Mouse (Mus musculus): ENCODE measurements around the gene Auts2. TPM values are rescaled to one million over a fixed set of nuclear protein-coding genes. Genes with fewer than 3 reads are reported as not detected.

Auts2 gene
- polyA plus RNA-seq, 1 experiment, result 0.55 TPM

DNA sequence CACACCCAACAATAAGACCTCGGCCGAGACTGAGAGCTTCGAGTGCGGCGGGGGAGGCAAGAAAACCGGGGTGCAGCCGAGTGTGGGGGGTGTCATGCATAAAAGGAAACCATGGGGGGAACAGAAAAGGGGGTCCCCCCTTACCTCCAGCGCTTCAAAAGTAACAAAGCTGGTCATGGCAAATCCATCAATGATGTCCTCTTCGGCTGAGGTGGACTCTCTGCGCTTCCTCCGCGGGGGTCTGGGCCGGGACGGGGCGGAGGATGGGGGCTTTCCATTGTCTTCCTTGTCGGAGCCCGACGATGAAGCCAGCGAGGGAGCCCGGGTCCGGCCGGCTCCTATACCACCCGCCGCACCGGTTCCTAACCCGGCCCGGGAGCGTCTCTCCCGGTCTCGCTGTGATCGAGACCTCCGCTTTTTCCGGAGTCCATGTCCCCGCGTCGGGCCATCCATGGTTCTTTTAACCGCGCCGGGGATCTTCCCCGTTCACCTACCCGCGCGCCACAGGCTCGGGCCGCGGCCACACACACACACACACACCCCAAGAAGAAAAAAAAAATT lies 1.7 kb downstream of the Auts2 start:
- H3K27ac ChIP-seq (ENCODE audit: insufficient read depth, low read depth, low read length), result no peak overlapping the region
- no peaks in the 10 kb centered on the region for H3K4me1 ChIP-seq (ENCODE audit: control insufficient read depth, insufficient read depth, low read length)
- H3K4me3 ChIP-seq (ENCODE audit: insufficient read depth, low read length), result no peak overlapping the region
- TF ChIP-seq CTCF (IDR thresholded peaks at IDR 0.05; ENCODE audit: low read depth, low read length) (no peak), POLR2A (IDR thresholded peaks at IDR 0.05; ENCODE audit: borderline replicate concordance, low read depth, low read length) (no peak)

DNA sequence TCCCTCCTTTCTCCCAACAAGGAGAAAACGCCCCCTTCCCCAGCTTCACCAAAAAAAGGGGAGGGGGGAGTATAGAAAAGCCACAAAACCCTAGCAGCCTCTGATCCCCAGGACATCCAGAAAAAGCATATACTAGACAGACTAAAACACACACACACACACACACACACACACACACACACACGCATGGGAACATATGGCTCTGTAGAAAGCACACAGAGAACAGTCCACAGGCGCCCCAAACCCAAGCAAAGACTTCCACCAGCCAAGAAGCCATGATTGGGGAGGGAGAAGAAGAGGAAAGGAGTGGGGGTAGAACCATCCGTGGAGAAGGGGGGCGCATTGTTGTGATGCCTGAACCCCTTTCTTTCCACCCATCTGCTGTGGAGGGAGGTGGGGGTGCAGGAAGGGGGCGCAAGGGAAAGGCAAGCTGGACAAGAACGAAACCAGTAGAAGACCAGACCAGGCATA lies 2.3 kb downstream of the Auts2 start:
- no peak overlapping the region for H3K27ac ChIP-seq (ENCODE audit: insufficient read depth, low read depth, low read length)
- H3K4me1 ChIP-seq (ENCODE audit: control insufficient read depth, insufficient read depth, low read length), result no peaks in the 10 kb centered on the region
- no peak for TF ChIP-seq POLR2A (IDR thresholded peaks at IDR 0.05; ENCODE audit: borderline replicate concordance, low read depth, low read length)
- no peak for TF ChIP-seq CTCF (IDR thresholded peaks at IDR 0.05; ENCODE audit: low read depth, low read length)
- no peak overlapping the region for H3K4me3 ChIP-seq (ENCODE audit: insufficient read depth, low read length)

DNA sequence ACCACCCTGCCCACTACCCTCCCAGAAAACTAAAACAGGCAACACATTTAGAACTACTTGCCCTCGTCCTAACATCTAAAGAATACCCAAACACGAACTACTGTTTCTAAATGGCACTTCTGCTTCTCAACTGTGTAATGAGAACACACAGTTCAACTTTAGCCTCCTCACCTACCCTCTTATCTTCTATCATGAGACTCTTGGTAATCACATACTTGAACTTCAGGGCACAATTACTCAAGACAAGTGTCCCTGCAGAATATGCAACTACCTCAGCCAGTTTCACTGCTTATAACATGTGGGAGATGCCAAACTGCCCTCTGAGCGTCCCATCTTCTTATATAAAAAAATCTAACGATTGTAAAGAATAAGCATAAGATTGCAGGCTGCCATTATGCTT lies 5.7 kb downstream of the Auts2 start:
- H3K4me1 ChIP-seq (ENCODE audit: control insufficient read depth, insufficient read depth, low read length), result no peaks in the 10 kb centered on the region
- no peak overlapping the region for H3K27ac ChIP-seq (ENCODE audit: insufficient read depth, low read depth, low read length)
- TF ChIP-seq POLR2A (IDR thresholded peaks at IDR 0.05; ENCODE audit: borderline replicate concordance, low read depth, low read length) (no peak), CTCF (IDR thresholded peaks at IDR 0.05; ENCODE audit: low read depth, low read length) (no peak)
- no peak overlapping the region for H3K4me3 ChIP-seq (ENCODE audit: insufficient read depth, low read length)

DNA sequence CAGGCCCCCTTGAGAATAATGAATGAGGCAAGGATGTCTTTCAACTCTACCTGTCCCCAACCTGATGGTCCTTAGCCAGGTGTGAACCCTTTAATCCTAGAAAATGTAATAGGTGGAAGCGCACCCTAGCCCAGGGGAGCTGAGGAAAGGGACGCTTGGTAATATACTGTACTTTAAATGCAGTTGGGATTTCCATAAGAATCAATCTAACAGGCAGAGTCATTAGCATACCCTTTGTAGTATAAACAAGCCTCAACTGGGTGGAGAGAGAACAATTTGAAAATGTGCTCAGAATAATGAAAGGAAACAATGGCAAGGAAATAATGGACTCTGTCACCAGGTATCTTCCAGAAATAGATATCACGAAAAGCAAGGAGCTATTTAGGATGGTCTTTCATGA lies 16.7 kb downstream of the Auts2 start:
- no peak for TF ChIP-seq CTCF (IDR thresholded peaks at IDR 0.05; ENCODE audit: low read depth, low read length)
- no peak for TF ChIP-seq POLR2A (IDR thresholded peaks at IDR 0.05; ENCODE audit: borderline replicate concordance, low read depth, low read length)
- Histone ChIP-seq H3K4me3 (ENCODE audit: insufficient read depth, low read length) (no peak overlapping the region), H3K27ac (ENCODE audit: insufficient read depth, low read depth, low read length) (no peak overlapping the region), H3K4me1 (ENCODE audit: control insufficient read depth, insufficient read depth, low read length) (no peaks in the 10 kb centered on the region)

DNA sequence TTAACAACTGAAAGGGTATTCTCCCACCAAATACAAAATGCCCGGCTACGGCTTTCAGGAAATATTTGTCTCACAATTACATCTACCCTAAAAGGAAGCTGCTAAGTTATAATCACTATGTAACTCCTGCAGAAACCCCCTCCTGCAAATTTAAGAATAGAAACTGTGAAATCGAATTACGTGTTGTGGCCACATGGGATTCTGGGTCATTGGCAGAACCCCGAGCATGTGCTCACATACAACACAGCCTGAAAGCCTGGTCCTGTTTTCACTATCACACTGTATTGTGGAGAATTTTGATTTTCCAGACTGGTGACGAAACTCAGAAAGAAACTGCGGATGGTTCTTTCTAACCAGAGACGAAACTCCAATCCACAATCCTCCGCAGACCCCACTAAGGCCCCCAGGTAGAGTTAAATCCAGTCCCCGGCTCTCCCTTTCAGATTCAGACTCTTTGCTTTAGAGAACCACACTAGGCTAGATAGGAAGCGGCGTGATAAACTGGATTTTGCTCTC lies 21.7 kb downstream of the Auts2 start:
- TF ChIP-seq CTCF (IDR thresholded peaks at IDR 0.05; ENCODE audit: low read depth, low read length), result no peak
- TF ChIP-seq POLR2A (IDR thresholded peaks at IDR 0.05; ENCODE audit: borderline replicate concordance, low read depth, low read length), result no peak
- Histone ChIP-seq H3K27ac (ENCODE audit: insufficient read depth, low read depth, low read length) (no peak overlapping the region), H3K4me1 (ENCODE audit: control insufficient read depth, insufficient read depth, low read length) (no peaks in the 10 kb centered on the region), H3K4me3 (ENCODE audit: insufficient read depth, low read length) (no peak overlapping the region)

DNA sequence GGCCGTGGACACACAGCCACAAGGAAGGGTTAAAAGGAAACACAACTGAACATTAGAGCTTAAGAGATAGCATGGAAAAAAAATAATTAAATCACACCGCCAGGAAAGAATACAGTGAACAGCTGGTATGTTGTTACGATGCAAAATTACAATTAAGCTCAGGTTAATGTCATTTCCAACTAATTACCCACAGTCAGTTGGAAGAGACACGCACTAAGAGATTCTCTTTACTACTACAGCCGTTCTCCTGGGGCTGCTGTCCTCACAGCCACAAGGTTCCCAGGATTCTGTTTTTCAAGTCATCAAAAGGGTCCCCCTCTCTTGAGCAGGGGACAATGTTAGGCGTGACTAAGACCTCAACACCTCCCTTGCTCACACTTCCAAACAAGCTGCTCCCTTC lies 25.3 kb downstream of the Auts2 start:
- no peak overlapping the region for H3K4me3 ChIP-seq (ENCODE audit: insufficient read depth, low read length)
- H3K27ac ChIP-seq (ENCODE audit: insufficient read depth, low read depth, low read length), result no peak overlapping the region
- H3K4me1 ChIP-seq (ENCODE audit: control insufficient read depth, insufficient read depth, low read length), result no peaks in the 10 kb centered on the region
- TF ChIP-seq CTCF (IDR thresholded peaks at IDR 0.05; ENCODE audit: low read depth, low read length) (no peak), POLR2A (IDR thresholded peaks at IDR 0.05; ENCODE audit: borderline replicate concordance, low read depth, low read length) (no peak)

DNA sequence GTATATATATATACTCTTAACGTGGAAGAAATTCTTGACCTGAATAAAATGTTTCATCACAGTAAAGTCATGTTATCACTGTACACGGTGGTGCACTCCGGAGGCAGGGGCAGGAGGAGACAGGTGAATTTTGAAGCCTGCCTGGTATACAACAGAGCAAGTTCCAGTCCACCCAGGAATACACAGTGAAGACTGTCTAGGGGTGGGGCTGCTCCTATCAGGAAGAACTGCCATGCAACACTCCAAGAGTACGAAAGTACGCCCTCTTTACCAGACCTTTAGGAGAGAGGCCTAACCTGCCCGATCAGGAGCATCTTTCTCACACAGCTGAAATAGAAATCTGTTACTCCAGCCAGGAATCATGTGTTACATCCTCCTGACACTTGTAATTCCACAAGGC lies 28.6 kb downstream of the Auts2 start:
- no peak for TF ChIP-seq POLR2A (IDR thresholded peaks at IDR 0.05; ENCODE audit: borderline replicate concordance, low read depth, low read length)
- no peak for TF ChIP-seq CTCF (IDR thresholded peaks at IDR 0.05; ENCODE audit: low read depth, low read length)
- no peak overlapping the region for H3K4me3 ChIP-seq (ENCODE audit: insufficient read depth, low read length)
- no peaks in the 10 kb centered on the region for H3K4me1 ChIP-seq (ENCODE audit: control insufficient read depth, insufficient read depth, low read length)
- no peak overlapping the region for H3K27ac ChIP-seq (ENCODE audit: insufficient read depth, low read depth, low read length)

DNA sequence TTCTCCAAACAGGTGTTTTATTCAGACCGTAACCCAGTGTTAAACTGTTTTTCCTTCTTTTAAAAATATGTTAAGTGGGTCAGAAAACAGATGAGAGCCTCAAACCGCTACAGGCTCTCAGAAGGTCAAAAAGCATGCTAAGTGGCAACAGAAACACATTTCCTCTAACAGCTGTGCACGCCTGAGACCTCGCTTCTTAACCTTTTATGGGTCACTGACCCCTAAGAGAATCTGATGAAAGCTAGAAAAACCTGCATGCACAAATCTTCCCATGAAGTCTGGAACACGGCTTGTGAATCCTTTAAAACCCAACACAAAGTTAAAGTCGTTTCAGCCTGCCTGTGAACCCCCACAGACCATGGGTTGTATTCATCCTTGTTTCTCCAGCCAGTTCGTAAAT lies 29.9 kb downstream of the Auts2 start:
- H3K27ac ChIP-seq (ENCODE audit: insufficient read depth, low read depth, low read length), result no peak overlapping the region
- no peaks in the 10 kb centered on the region for H3K4me1 ChIP-seq (ENCODE audit: control insufficient read depth, insufficient read depth, low read length)
- H3K4me3 ChIP-seq (ENCODE audit: insufficient read depth, low read length), result no peak overlapping the region
- TF ChIP-seq POLR2A (IDR thresholded peaks at IDR 0.05; ENCODE audit: borderline replicate concordance, low read depth, low read length) (no peak), CTCF (IDR thresholded peaks at IDR 0.05; ENCODE audit: low read depth, low read length) (no peak)

DNA sequence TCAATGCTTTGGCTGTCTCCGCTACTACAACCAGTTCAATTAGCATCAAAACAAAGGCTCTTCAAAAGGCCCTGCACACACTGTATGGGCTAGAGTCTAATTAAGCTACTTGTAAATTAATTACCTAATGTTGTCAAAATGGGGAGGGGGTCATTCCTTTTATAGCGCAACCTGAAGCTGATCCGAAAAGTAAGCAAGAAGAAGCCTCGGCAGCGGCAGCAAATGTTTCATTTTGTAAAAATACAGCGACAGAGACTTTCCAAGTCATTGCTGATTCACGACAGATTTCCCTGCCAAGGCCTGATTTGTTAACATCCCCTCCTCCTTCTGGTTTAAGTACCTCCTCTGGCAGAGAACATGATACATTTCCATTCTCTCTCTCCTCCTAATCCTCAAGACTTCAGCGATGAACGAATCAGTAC lies 33.7 kb downstream of the Auts2 start:
- Histone ChIP-seq H3K4me1 (ENCODE audit: control insufficient read depth, insufficient read depth, low read length) (no peaks in the 10 kb centered on the region), H3K4me3 (ENCODE audit: insufficient read depth, low read length) (no peak overlapping the region), H3K27ac (ENCODE audit: insufficient read depth, low read depth, low read length) (no peak overlapping the region)
- TF ChIP-seq CTCF (IDR thresholded peaks at IDR 0.05; ENCODE audit: low read depth, low read length), result no peak
- no peak for TF ChIP-seq POLR2A (IDR thresholded peaks at IDR 0.05; ENCODE audit: borderline replicate concordance, low read depth, low read length)

DNA sequence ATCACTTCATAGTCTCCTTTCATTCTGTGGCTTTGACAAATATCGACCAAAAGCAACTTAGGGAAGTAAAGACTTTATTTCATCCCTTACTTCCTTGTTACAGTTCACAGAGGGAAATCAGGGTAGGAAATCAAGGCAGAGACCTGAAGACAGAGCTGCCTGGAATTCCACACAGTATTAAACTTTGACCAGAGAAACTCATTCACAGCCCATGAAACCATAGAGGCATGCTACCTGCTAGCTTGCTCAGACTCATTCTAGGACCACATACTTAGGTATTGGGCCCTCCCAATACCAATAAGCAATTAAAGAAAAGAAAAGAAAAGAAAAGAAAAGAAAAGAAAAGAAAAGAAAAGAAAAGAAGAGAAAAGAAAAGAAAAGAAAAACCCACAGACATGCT lies 38.3 kb downstream of the Auts2 start:
- Histone ChIP-seq H3K4me1 (ENCODE audit: control insufficient read depth, insufficient read depth, low read length) (no peaks in the 10 kb centered on the region), H3K4me3 (ENCODE audit: insufficient read depth, low read length) (no peak overlapping the region), H3K27ac (ENCODE audit: insufficient read depth, low read depth, low read length) (no peak overlapping the region)
- no peak for TF ChIP-seq CTCF (IDR thresholded peaks at IDR 0.05; ENCODE audit: low read depth, low read length)
- no peak for TF ChIP-seq POLR2A (IDR thresholded peaks at IDR 0.05; ENCODE audit: borderline replicate concordance, low read depth, low read length)

Measured in bone marrow macrophage, adult 2 months (primary cell).